Mouse (Mus musculus) left cerebral cortex, postnatal 14 days (tissue): ENCODE results near the gene Zeb2. TPM values are rescaled to one million over a fixed set of nuclear protein-coding genes. Genes with fewer than 3 reads are reported as not detected.

ENCODE experiments used
- DNase-seq, 2 experiments: peaks; one replicate each; pipeline ENCODE4 v3.0.0; 2021 to 2022; ENCODE audit warnings: low spot score in 2 of 2, mixed read lengths in 1 of 2
- intact Hi-C: fragments of 180-260 bp; cut with DNase I; formaldehyde crosslinking; loops from one replicate; pipeline ENCODE4 v1.15.1; 2025
- long read RNA-seq, 2 experiments: library from polyadenylated mRNA; stranded (forward); transcript quantifications; one replicate each; pipeline ENCODE4 v2.0.0; 2021
- total RNA-seq, 2 experiments: library from RNA; stranded (reverse); gene quantifications; 2 replicates each; pipeline ENCODE4 v1.2.3; 2021

Zeb2 gene
- 100 to 1,000 TPM; 199 to 209 TPM for total RNA-seq
- long read RNA-seq, experiment 1, full-length matches to known transcripts: 3 of 19 reads
- long read RNA-seq, experiment 1, partial matches to known transcripts: 5 of 19 reads
- long read RNA-seq, experiment 1, other reads (novel, unspliced or antisense): 11 of 19 reads
- long read RNA-seq, experiment 2, full-length matches to known transcripts: 2 of 12 reads
- long read RNA-seq, experiment 2, partial matches to known transcripts: 5 of 12 reads
- long read RNA-seq, experiment 2, other reads (novel, unspliced or antisense): 5 of 12 reads

GRCm38 (mm10) chr2:45117087-45117561 is at the start of gene Zeb2:
TSS of gene Zeb2 (minus strand) at chr2:45117395.
- intact Hi-C loops: loop anchor here (5.0 to 10.0 kb wide), 2 partner anchors 248 to 1325 kb away; no protein-coding TSS in a partner anchor
- DNase-seq: peak in 1 of 2 experiments; percentile 48

GRCm38 (mm10) chr2:45158785-45159184 is 41.6 kb upstream of the Zeb2 start:
- intact Hi-C loops: no loop called here
- DNase-seq: no peak

- intact Hi-C loops: no loop called here
- DNase-seq: no peak
Observed at GRCm38 (mm10) chr2:45158351-45158782, 41.2 kb upstream of the Zeb2 start.

- DNase-seq: no peak
- intact Hi-C loops: no loop called here
Observed at GRCm38 (mm10) chr2:45153315-45153714, 36.1 kb upstream of the Zeb2 start.

GRCm38 (mm10) chr2:45143162-45143561 is 26.0 kb upstream of the Zeb2 start:
- no peak for DNase-seq
- intact Hi-C loops: no loop called here

GRCm38 (mm10) chr2:45138906-45139305 is 21.7 kb upstream of the Zeb2 start:
- no peak for DNase-seq
- intact Hi-C loops: no loop called here

- intact Hi-C loops: no loop called here
- DNase-seq: no peak
Observed at GRCm38 (mm10) chr2:45136783-45137182, 19.6 kb upstream of the Zeb2 start.

GRCm38 (mm10) chr2:45133225-45133624 is 16.0 kb upstream of the Zeb2 start:
- intact Hi-C loops: no loop called here
- no peak for DNase-seq

GRCm38 (mm10) chr2:45130461-45131156 is 13.4 kb upstream of the Zeb2 start:
- DNase-seq: no peak
- intact Hi-C loops: no loop called here

GRCm38 (mm10) chr2:45129556-45129955 is 12.4 kb upstream of the Zeb2 start:
- intact Hi-C loops: no loop called here
- DNase-seq: no peak

- no peak for DNase-seq
- intact Hi-C loops: no loop called here
Observed at GRCm38 (mm10) chr2:45128696-45129095, 11.5 kb upstream of the Zeb2 start.

GRCm38 (mm10) chr2:45126401-45126800 is 9.2 kb upstream of the Zeb2 start:
- intact Hi-C loops: no loop called here
- no peak for DNase-seq

- intact Hi-C loops: no loop called here
- no peak for DNase-seq
Observed at GRCm38 (mm10) chr2:45125181-45125580, 8.0 kb upstream of the Zeb2 start.

- intact Hi-C loops: no loop called here
Observed at GRCm38 (mm10) chr2:45123490-45123889, 6.3 kb upstream of the Zeb2 start.

GRCm38 (mm10) chr2:45118121-45118520 is 926 bp upstream of the Zeb2 start:
- intact Hi-C loops: loop anchor here (5.0 to 10.0 kb wide), 2 partner anchors 247 to 1324 kb away; no protein-coding TSS in a partner anchor
- no peak for DNase-seq

More at GRCm38 (mm10) chr2:45123490-45123889, 6.3 kb upstream of the Zeb2 start:
- no peak for DNase-seq

- intact Hi-C loops: loop anchor here (5.0 to 10.0 kb wide), 2 partner anchors 247 to 1325 kb away; no protein-coding TSS in a partner anchor
- DNase-seq: no peak
Observed at GRCm38 (mm10) chr2:45117592-45117991, 397 bp upstream of the Zeb2 start.

- intact Hi-C loops: loop anchor here (5.0 to 10.0 kb wide), 2 partner anchors 248 to 1326 kb away; no protein-coding TSS in a partner anchor
- peak in 1 of 2 experiments; percentile 40 for DNase-seq
Observed at GRCm38 (mm10) chr2:45116531-45117024, 617 bp downstream of the Zeb2 start.

GRCm38 (mm10) chr2:45115720-45116495 is 1.3 kb downstream of the Zeb2 start:
- intact Hi-C loops: loop anchor here (5.0 to 10.0 kb wide), 2 partner anchors 249 to 1326 kb away; no protein-coding TSS in a partner anchor
- peak in 1 of 2 experiments; percentile 55 for DNase-seq

- DNase-seq: no peak
- intact Hi-C loops: loop anchor here (5.0 to 10.0 kb wide), 2 partner anchors 250 to 1327 kb away; no protein-coding TSS in a partner anchor
Observed at GRCm38 (mm10) chr2:45115211-45115610, 2.0 kb downstream of the Zeb2 start.
